Mouse (Mus musculus) bone marrow macrophage, adult 2 months (primary cell): ENCODE measurements around the gene Prss32.

ENCODE experiments used
- CTCF ChIP-seq: IDR thresholded peaks from 2 replicates; pipeline ENCODE4 v1.5.1; 2012; ENCODE audit warnings: low read depth, mild to moderate bottlenecking, low read length, moderate library complexity
- POLR2A ChIP-seq: IDR thresholded peaks from 2 replicates; pipeline ENCODE4 v1.6.1; 2012; ENCODE audit warnings: mild to moderate bottlenecking, low read depth, low read length, borderline replicate concordance

DNA sequence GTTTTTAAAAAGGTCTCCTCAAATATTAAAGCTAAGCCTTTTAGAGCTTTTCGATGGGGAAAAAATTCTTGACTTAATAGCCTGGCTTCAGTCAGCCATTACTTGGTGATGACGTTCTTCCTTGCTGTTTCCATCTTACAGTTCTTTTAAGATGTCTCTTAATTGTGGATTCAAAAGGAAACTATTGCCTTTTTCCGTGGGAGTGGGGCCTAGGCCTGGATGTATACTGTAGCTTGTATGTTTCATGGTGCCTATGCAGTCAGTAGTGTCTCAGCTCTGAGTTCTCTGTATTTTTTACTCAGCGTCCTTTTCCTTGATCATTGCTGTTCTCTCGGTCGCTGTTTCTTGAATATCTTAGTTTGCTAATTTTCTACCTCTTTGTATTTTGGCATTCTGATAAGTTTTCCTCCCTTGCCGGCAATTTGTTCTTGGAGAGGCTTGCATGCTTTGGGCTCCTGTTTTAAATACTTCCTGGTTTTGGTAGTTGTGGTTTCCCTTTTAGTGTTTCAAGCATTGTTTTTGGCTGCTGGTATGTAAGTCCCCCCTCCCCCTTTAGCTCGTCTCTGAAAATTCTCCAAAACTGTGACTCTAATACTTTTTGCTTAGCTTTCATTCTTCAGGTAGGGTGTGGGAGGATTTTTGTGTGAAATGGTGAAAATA is 39.1 kb upstream of the Prss32 start:
- TF ChIP-seq POLR2A (no peak), CTCF (no peak)
